Mouse (Mus musculus): Measurements from ENCODE around the gene Klhl30. TPM values are rescaled to one million over a fixed set of nuclear protein-coding genes. Genes with fewer than 3 reads are reported as not detected.

Klhl30 gene
- total and polyA plus RNA-seq, 3 experiments = 0.32 to 0.47 (median 0.34) TPM

DNA sequence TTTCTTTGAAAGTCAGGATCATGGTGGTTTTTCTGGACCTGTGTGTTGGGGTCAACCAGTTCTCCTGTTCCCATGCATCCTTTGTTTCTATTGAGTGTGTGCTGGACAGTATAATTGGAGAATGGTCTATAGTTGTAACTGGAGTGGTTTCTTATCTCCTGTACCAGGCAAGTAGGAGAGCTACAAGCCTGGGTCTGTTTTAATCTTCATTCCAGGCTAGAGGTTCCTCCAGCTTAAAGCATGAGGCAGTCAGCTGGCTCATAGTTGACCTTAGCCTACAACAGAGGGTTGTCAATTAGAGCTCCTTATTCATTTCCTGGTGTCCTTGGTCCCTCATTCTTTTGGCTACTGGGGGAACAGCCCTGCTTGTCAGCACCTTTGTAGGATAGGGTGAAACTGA, 17.2 kb upstream of the Klhl30 start:
- Histone ChIP-seq H3K4me3 (replicated peaks in 1 of 3; ENCODE audit: low read depth in 2 of 3, low read length in 2 of 3, poor library complexity in 1 of 3) (no peak overlapping the region), H3K79me2 (replicated peaks; ENCODE audit: control insufficient read depth, extremely low read depth, insufficient read depth, poor library complexity, severe bottlenecking) (no peaks in the 10 kb centered on the region), H3K9me3 (replicated peaks; ENCODE audit: low read length) (no peaks in the 10 kb centered on the region), H3K27ac (ENCODE audit: insufficient read depth, low read depth) (no peak overlapping the region), H3K4me1 (ENCODE audit: control insufficient read depth in 1 of 2, insufficient read depth in 2 of 2) (peaks cover 0 to 20% of the 10 kb centered on the region in 2 experiments; a peak in 2 of 4 replicates), H3K4me2 (ENCODE audit: insufficient read depth, low read depth, poor library complexity, severe bottlenecking) (no peak overlapping the region), H3K27me3 (replicated peaks) (no peaks in the 10 kb centered on the region), H3K36me3 (replicated peaks in 1 of 2; ENCODE audit: control insufficient read depth in 1 of 2, insufficient read depth in 1 of 2, low read length in 1 of 2) (peaks cover 24 to 90% of the 10 kb centered on the region in 2 experiments), H3K9ac (ENCODE audit: insufficient read depth, low read depth) (no peak overlapping the region)
- dilution Hi-C loops (cut with MboI; ENCODE audit: extremely low pct_ligation_motif_present, extremely low pct_unique_long_range_greater_than_20kb, low sequenced_read_pairs) (no loop called here), in situ Hi-C loops (cut with MboI; ENCODE audit: low pct_ligation_motif_present, low pct_unique_long_range_greater_than_20kb, low sequenced_read_pairs) (no loop called here)
- no peak for TF ChIP-seq HCFC1 (IDR thresholded peaks at IDR 0.05; ENCODE audit: low read depth, low read length)
- TF ChIP-seq IRF4 (IDR thresholded peaks at IDR 0.05; ENCODE audit: low read depth, low read length) = no peak
- no peak for TF ChIP-seq JUN (IDR thresholded peaks at IDR 0.05; ENCODE audit: insufficient read depth, low read depth, low read length)
- no peak for TF ChIP-seq USF1 (IDR thresholded peaks at IDR 0.05; ENCODE audit: low read depth, low read length)
- TF ChIP-seq POLR2AphosphoS2 (IDR thresholded peaks at IDR 0.05; ENCODE audit: low read depth, low read length) = no peak
- TF ChIP-seq ZC3H11A (IDR thresholded peaks at IDR 0.05; ENCODE audit: low read depth, low read length) = no peak
- DNase-seq (ENCODE audit: extremely low read depth) = no peak

DNA sequence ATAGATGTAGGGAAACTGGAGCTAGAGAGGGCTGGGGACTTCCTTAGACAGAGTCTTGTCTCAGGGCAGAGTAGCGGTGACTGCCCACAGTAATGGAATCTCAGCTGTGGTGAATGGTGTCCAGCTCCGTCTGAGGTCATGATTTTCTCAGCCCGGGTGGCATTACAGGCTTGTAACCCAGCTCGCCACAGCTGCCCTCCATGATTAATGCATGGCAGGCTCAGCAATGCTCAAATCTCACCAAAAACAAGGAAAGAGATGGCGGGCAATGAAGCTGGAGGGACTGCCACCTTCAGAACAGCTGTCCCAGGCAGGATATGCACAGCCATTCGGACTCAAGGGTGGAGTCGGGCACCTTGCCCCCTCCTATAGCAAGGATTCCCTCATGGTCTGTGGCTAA, 13.5 kb upstream of the Klhl30 start:
- dilution Hi-C loops (cut with MboI; ENCODE audit: extremely low pct_ligation_motif_present, extremely low pct_unique_long_range_greater_than_20kb, low sequenced_read_pairs) = no loop called here
- in situ Hi-C loops (cut with MboI; ENCODE audit: low pct_ligation_motif_present, low pct_unique_long_range_greater_than_20kb, low sequenced_read_pairs) = no loop called here

DNA sequence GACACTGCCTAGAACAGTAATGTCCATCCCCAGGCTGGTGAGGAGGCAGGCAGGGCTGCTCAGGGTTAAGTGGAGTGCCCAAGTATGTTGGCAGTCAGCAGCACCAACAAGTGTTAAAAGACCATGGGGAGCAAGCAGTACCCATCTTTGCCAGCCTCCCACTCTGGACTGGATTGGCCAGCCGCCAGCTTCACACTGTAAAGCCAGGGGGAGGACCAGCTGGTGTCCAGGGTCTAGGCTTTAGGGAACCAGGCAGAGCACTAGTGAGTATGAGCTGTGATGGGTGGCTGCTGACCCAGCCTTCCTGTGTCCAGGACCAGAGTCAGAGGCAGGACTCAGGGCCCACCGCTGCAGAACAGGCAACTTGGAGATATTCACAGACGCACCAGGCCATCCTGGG, 6.8 kb upstream of the Klhl30 start:
- no peak overlapping the region for H3K4me2 ChIP-seq (ENCODE audit: insufficient read depth, low read depth, poor library complexity, severe bottlenecking)
- H3K4me1 ChIP-seq (ENCODE audit: control insufficient read depth in 1 of 2, insufficient read depth in 2 of 2) = peaks cover 16 to 36% of the 10 kb centered on the region in 2 experiments
- peaks cover 15 to 71% of the 10 kb centered on the region in 2 experiments for H3K36me3 ChIP-seq (replicated peaks in 1 of 2; ENCODE audit: control insufficient read depth in 1 of 2, insufficient read depth in 1 of 2, low read length in 1 of 2)
- no peaks in the 10 kb centered on the region for H3K9me3 ChIP-seq (replicated peaks; ENCODE audit: low read length)
- no peaks in the 10 kb centered on the region for H3K79me2 ChIP-seq (replicated peaks; ENCODE audit: control insufficient read depth, extremely low read depth, insufficient read depth, poor library complexity, severe bottlenecking)
- H3K9ac ChIP-seq (ENCODE audit: insufficient read depth, low read depth) = no peak overlapping the region
- no peaks in the 10 kb centered on the region for H3K27me3 ChIP-seq (replicated peaks)
- DNase-seq (ENCODE audit: extremely low read depth) = no peak
- H3K4me3 ChIP-seq (replicated peaks in 1 of 3; ENCODE audit: low read depth in 2 of 3, low read length in 2 of 3, poor library complexity in 1 of 3) = no peak overlapping the region
- no peak overlapping the region for H3K27ac ChIP-seq (ENCODE audit: insufficient read depth, low read depth)
- TF ChIP-seq GABPA (IDR thresholded peaks at IDR 0.05; ENCODE audit: insufficient replicate concordance, low read depth, low read length) (no peak), MXI1 (IDR thresholded peaks at IDR 0.05; ENCODE audit: low read depth, low read length) (no peak), UBTF (IDR thresholded peaks at IDR 0.05; ENCODE audit: low read depth, low read length) (no peak), IRF4 (IDR thresholded peaks at IDR 0.05; ENCODE audit: low read depth, low read length) (no peak), ZC3H11A (IDR thresholded peaks at IDR 0.05; ENCODE audit: low read depth, low read length) (no peak), POLR2A (IDR thresholded peaks at IDR 0.05; ENCODE audit: low read depth, low read length) (no peak), JUN (IDR thresholded peaks at IDR 0.05; ENCODE audit: insufficient read depth, low read depth, low read length) (no peak), TBP (conservative IDR thresholded peaks at IDR 0.05; ENCODE audit: low read depth, low read length) (no peak), POLR2AphosphoS2 (IDR thresholded peaks at IDR 0.05; ENCODE audit: low read depth, low read length) (no peak), NRF1 (IDR thresholded peaks at IDR 0.05; ENCODE audit: low read depth, low read length) (no peak), ZMIZ1 (IDR thresholded peaks at IDR 0.05; ENCODE audit: low read depth, low read length) (no peak), JUND (conservative IDR thresholded peaks at IDR 0.05; ENCODE audit: low read depth, low read length) (no peak), ZNF384 (IDR thresholded peaks at IDR 0.05; ENCODE audit: low read depth, low read length) (no peak), CTCF (conservative IDR thresholded peaks at IDR 0.05 in 1 of 2, IDR thresholded peaks at IDR 0.05 in 1 of 2; ENCODE audit: low read depth in 2 of 2, low read length in 2 of 2) (no peak), SIN3A (IDR thresholded peaks at IDR 0.05; ENCODE audit: low read length) (no peak), RCOR1 (conservative IDR thresholded peaks at IDR 0.05; ENCODE audit: low read depth, low read length) (no peak), BHLHE40 (IDR thresholded peaks at IDR 0.05; ENCODE audit: low read depth, low read length) (no peak), HCFC1 (IDR thresholded peaks at IDR 0.05; ENCODE audit: low read depth, low read length) (no peak), MAX (IDR thresholded peaks at IDR 0.05; ENCODE audit: low read length) (no peak)
- dilution Hi-C loops (cut with MboI; ENCODE audit: extremely low pct_ligation_motif_present, extremely low pct_unique_long_range_greater_than_20kb, low sequenced_read_pairs) = no loop called here
- in situ Hi-C loops (cut with MboI; ENCODE audit: low pct_ligation_motif_present, low pct_unique_long_range_greater_than_20kb, low sequenced_read_pairs) = no loop called here

More for the DNA sequence above, 13.5 kb upstream of the Klhl30 start:
- no peak for DNase-seq (ENCODE audit: extremely low read depth)
- Histone ChIP-seq H3K4me2 (ENCODE audit: insufficient read depth, low read depth, poor library complexity, severe bottlenecking) (no peak overlapping the region), H3K9ac (ENCODE audit: insufficient read depth, low read depth) (no peak overlapping the region), H3K36me3 (replicated peaks in 1 of 2; ENCODE audit: control insufficient read depth in 1 of 2, insufficient read depth in 1 of 2, low read length in 1 of 2) (peaks cover 26 to 86% of the 10 kb centered on the region in 2 experiments), H3K27ac (ENCODE audit: insufficient read depth, low read depth) (no peak overlapping the region), H3K27me3 (replicated peaks) (no peaks in the 10 kb centered on the region), H3K4me1 (ENCODE audit: control insufficient read depth in 1 of 2, insufficient read depth in 2 of 2) (peaks cover 12 to 44% of the 10 kb centered on the region in 2 experiments), H3K4me3 (replicated peaks in 1 of 3; ENCODE audit: low read depth in 2 of 3, low read length in 2 of 3, poor library complexity in 1 of 3) (no peak overlapping the region), H3K79me2 (replicated peaks; ENCODE audit: control insufficient read depth, extremely low read depth, insufficient read depth, poor library complexity, severe bottlenecking) (no peaks in the 10 kb centered on the region), H3K9me3 (replicated peaks; ENCODE audit: low read length) (no peaks in the 10 kb centered on the region)
- TF ChIP-seq MXI1 (IDR thresholded peaks at IDR 0.05; ENCODE audit: low read depth, low read length) = no peak
- no peak for TF ChIP-seq MAFK (IDR thresholded peaks at IDR 0.05; ENCODE audit: insufficient replicate concordance, low read length)
- TF ChIP-seq ETS1 (conservative IDR thresholded peaks at IDR 0.05; ENCODE audit: low read depth, low read length) = no peak
- no peak for TF ChIP-seq ZNF384 (IDR thresholded peaks at IDR 0.05; ENCODE audit: low read depth, low read length)
- no peak for TF ChIP-seq ELF1 (IDR thresholded peaks at IDR 0.05; ENCODE audit: low read depth, low read length)
- no peak for TF ChIP-seq MAZ (IDR thresholded peaks at IDR 0.05; ENCODE audit: low read depth, low read length)
- no peak for TF ChIP-seq BHLHE40 (IDR thresholded peaks at IDR 0.05; ENCODE audit: low read depth, low read length)
- TF ChIP-seq POLR2A (IDR thresholded peaks at IDR 0.05; ENCODE audit: low read depth, low read length) = no peak
- TF ChIP-seq MYC (IDR thresholded peaks at IDR 0.05; ENCODE audit: low read depth, low read length) = no peak
- TF ChIP-seq USF2 (conservative IDR thresholded peaks at IDR 0.05; ENCODE audit: low read depth, low read length) = no peak
- TF ChIP-seq USF1 (IDR thresholded peaks at IDR 0.05; ENCODE audit: low read depth, low read length) = no peak
- TF ChIP-seq TCF12 (IDR thresholded peaks at IDR 0.05; ENCODE audit: low read depth, low read length) = no peak
- TF ChIP-seq POLR2AphosphoS2 (IDR thresholded peaks at IDR 0.05; ENCODE audit: low read depth, low read length) = no peak
- TF ChIP-seq CHD2 (IDR thresholded peaks at IDR 0.05; ENCODE audit: low read length) = no peak

Measured in CH12.LX (cell line).